Mouse (Mus musculus) thymus, postnatal 25 days (tissue): ENCODE measurements around the gene Trim8.

Experiments
- DNase-seq: peaks from one replicate; pipeline ENCODE4 v3.0.0; 2022

Gene Trim8

GRCm38 (mm10) chr19:46558009-46558408, 56.5 kb downstream of the Trim8 start:
- no peak for DNase-seq

- no peak for DNase-seq
These were observed 57.1 kb downstream of the Trim8 start for GRCm38 (mm10) chr19:46558631-46559030.

GRCm38 (mm10) chr19:46562132-46562531, 60.6 kb downstream of the Trim8 start:
- peak; percentile 43 for DNase-seq

GRCm38 (mm10) chr19:46562581-46563515, 61.3 kb downstream of the Trim8 start:
- DNase-seq: no peak

- no peak for DNase-seq
These were observed 62.1 kb downstream of the Trim8 start for GRCm38 (mm10) chr19:46563603-46564002.

- DNase-seq: no peak
These were observed 62.6 kb downstream of the Trim8 start for GRCm38 (mm10) chr19:46564043-46564462.
